Mouse (Mus musculus) megakaryocyte-erythroid progenitor cell, adult 5-6 weeks (primary cell): ENCODE measurements around the gene Gm5169. TPM values are rescaled to one million over a fixed set of nuclear protein-coding genes. Genes with fewer than 3 reads are reported as not detected.
"Not testable (repeated sequence)": the region's sequence is repeated elsewhere in the genome, so short reads cannot be mapped to it uniquely, and the experiment has no call there.

Experiments used
- ATAC-seq: replicated peaks from 2 replicates; pipeline ENCODE4 v1.8.0; 2016; ENCODE audit warnings: mild to moderate bottlenecking, inconsistent platforms; ENCODE audit not compliant: severe bottlenecking, poor library complexity, low FRiP score, low TSS enrichment
- total RNA-seq, 2 experiments: library from RNA; stranded (forward) in 1 of 2; stranded (reverse) in 1 of 2; fragments of 200-1000, 215-1000 nt in 1 of 2; fragments of >200 nt in 1 of 2; fragmentation: Nextera tagmentation in 1 of 2; gene quantifications; 2 replicates each; pipeline ENCODE4 v1.2.3; 2014 to 2017

The Gm5169 gene
- total RNA-seq (2014; fragmentation: Nextera tagmentation) (not detected in 2 replicates), total RNA-seq (2017) (not detected in 2 replicates)

GRCm38 (mm10) chrX:25301355-25301754, at the start of gene Gm5169:
Gene Gm5169, minus strand, starts transcription at chrX:25301455.
- not testable (repeated sequence) for ATAC-seq

DNA sequence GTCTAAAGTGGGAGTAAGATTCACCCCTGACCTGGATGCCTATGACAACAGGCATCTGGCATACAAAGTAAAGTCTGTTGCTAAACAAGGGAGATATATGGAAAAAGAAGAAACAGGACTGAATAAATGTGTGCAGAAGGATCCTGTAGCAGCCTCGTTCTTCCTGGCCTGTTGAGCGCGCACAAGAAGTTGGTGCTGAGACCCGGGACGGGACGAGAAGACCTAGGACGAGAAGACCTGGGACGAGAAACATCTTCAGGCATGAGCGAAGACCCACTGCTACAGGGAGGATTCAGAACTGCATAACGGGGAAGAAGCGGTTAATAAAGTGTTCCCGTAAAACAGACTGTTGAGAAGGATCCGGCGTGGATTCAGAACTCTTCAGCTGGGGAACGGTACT, 46.2 kb upstream of the Gm5169 start:
- ATAC-seq = not testable (repeated sequence)
